Mouse (Mus musculus) left cerebral cortex, adult 8-10 months (tissue): ENCODE results near the gene Mob3b. TPM values are rescaled to one million over a fixed set of nuclear protein-coding genes. Genes with fewer than 3 reads are reported as not detected.

ENCODE experiments used
- DNase-seq, 2 experiments: peaks; one replicate each; pipeline ENCODE4 v3.0.0; 2022; ENCODE audit warnings: low spot score in 2 of 2
- total RNA-seq, 4 experiments: library from RNA; stranded (reverse); gene quantifications; 2 replicates each; pipeline ENCODE4 v1.2.4; 2022

The Mob3b gene
- total RNA-seq: 1 to 10 TPM; 6.3 to 8.9 (median 7.7) TPM

- DNase-seq: peak; percentile 59 to 72
These were observed at the start of gene Mob3b for GRCm38 (mm10) chr4:35156751-35157611. Mob3b (minus strand) TSS chr4:35157484.

DNA sequence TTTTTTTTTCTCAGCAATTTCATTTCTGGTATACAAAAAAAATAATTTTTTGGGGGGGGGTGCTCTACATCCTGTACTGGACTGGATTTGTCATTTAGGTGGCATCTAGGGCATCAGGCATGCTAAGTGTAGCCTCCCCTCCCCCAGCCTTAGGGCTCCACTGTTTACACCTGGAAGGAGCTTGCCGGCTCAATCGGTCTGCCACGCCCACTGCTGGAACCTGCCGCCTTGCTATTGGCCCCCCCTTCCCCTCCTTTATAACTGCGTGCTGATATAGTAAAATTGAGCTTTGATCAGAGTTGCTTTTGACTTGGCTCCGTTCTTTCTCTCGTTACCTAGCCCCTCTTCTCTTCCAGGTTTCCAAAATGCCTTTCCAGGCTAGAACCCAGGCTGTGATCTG, 47.4 kb upstream of the Mob3b start:
- DNase-seq: no peak

DNA sequence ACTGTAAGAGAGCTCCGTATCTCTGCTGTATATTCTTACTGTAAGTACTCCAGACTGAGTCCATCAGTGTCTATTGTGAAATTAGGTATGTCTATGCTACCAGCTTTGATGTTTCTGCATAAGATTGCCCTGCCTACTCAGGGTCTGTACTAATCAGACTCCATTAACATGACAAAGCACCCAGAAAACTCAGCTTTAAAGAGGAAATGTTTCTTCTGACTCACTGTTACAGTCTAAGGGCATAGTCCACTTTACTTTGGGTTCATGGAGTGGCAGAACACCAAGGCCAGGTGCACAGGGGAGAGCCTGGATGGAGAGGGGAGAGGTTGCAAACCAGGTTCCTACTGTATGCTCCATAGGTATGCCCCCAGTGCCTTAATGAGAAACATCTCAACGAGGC, 46.4 kb upstream of the Mob3b start:
- no peak for DNase-seq

GRCm38 (mm10) chr4:35201700-35202099, 44.4 kb upstream of the Mob3b start:
- no peak for DNase-seq

DNA sequence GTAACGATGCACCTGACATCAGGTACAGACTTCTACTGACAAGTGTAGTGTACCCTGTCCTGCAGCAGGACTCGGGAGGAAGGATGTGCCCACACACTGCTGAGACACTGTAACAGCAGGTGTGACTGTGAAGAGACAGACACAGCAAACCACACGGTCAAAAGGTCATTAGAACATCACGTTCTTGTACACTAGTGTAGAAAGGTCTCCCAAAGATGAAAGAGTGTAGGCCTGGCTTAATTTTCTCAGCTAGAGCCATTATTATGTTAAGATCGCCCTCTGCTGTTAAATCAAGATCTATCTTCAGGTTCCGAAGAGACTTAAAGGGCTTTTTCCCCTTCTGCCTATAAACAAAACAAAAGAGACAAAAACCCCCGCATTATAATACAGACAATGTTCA, 35.4 kb upstream of the Mob3b start:
- no peak for DNase-seq

DNA sequence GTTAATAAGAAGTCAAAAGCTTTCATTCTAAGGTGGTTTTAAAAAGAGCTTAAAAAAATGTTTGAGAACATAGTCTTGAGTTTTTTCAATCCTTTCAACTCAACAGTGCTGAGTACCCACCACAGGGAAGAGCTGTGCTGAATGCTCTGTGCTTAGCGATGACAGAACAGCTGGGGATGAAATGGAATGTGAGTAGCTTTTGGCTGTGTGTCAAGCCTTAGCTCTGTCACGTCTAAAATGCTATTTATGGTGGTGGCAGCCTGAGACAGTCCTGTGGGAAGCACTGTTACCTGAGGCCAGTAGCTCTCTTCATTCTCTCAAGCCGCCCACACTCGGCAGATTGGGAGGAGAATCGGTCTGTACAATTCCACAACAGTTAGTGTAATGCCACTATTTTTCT, 32.5 kb upstream of the Mob3b start:
- peak in 1 of 2 experiments; percentile 55 for DNase-seq

- DNase-seq: no peak
These were observed 30.5 kb upstream of the Mob3b start for GRCm38 (mm10) chr4:35187617-35188326.

GRCm38 (mm10) chr4:35177926-35178645, 20.8 kb upstream of the Mob3b start:
- DNase-seq: no peak

DNA sequence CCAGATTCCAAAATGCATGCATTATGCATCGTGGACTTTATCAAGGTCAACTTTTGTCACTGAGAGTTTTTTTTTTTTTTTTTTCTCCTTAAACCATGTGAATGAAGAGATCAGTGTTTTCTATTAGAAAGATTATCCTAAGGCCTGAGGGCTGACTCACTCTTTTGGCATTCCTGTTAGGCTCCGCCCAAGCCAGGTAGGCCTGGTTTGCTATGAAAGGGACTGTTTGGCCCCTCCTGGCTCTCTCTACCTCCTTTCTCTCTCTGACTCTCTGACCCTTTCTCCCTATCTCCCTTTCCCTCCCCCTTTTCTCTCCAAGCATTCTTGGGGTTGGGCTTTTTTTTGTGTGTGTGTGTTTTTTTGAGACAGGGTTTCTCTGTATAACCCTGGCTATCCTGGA, 18.3 kb upstream of the Mob3b start:
- DNase-seq: no peak

GRCm38 (mm10) chr4:35173551-35173950, 16.3 kb upstream of the Mob3b start:
- no peak for DNase-seq

GRCm38 (mm10) chr4:35172471-35172870, 15.2 kb upstream of the Mob3b start:
- DNase-seq: no peak

DNA sequence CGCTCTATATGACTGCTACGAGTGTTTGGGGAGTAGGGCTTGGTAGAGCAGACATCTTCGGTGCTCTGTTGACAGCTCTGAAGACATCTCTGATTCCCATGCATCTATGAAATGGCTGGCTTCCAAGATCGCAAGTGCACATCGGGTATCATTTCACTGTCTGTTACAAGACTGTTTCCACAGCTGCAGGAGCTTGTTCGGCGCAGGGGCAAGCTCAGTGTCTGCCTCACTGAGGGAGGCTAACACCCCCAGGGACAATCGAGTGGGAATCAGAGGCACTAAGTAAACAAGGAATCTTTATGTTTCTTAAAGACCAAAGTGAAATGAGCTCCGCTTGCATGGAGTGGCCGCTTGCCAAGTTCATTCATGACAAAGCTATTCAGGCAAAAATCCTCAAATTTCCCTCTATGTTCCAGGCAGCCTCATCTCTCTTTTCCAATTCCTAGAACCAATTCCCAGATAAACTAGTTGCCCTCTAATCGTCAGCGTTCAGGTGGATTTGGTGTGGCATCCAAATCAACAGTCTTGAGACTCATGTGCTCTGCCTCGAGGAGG, 12.4 kb upstream of the Mob3b start:
- DNase-seq: no peak

GRCm38 (mm10) chr4:35167855-35168254, 10.6 kb upstream of the Mob3b start:
- peak in 1 of 2 experiments; percentile 22 for DNase-seq

DNA sequence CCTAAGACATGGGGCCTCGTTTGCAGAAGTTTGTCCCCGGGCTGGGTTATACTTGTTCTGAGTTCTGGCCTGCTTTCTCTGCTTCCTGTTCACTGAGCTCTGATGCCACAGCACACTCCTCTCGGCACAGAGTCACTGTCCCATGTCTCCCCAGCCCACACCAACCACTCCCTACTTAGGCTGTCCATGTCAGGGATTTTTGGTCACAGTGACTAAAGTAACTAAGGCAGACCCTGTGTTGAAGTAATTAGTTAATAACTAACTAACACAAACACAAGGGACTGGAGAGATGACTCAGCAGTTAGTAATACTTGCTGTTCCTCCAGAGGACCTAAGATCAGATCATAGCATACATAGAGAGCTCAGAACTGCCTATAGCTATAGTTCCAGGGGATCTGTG, 8.7 kb upstream of the Mob3b start:
- no peak for DNase-seq

GRCm38 (mm10) chr4:35165275-35165674, 8.0 kb upstream of the Mob3b start:
- no peak for DNase-seq

- DNase-seq: no peak
These were observed 531 bp upstream of the Mob3b start for GRCm38 (mm10) chr4:35157815-35158214.

DNA sequence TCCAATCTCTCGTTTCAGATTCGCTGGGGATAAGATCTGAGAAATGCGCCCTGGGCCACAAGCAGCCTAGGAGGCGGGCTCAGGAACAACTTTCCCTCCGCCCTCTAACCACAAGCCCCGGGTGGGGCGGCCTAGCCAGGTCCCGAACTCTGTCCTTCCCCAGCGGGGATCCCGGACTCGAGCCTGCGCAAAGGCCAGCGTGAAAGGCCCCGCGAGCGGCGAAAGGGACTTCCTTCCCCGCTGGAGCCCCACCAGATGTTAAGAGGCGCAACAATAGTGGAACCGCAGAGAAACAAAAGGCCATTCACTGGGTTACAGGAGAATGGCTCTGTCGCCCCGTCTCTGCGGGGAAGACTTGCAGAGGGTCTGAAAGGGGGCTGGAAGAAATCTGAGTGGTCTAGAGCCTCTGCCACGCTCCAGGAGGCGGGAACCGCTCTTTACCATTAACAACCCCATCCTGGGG, 1.1 kb downstream of the Mob3b start:
- DNase-seq: no peak

- no peak for DNase-seq
These were observed 2.0 kb downstream of the Mob3b start for GRCm38 (mm10) chr4:35155132-35155922.

- DNase-seq: no peak
These were observed 3.2 kb downstream of the Mob3b start for GRCm38 (mm10) chr4:35154051-35154450.

DNA sequence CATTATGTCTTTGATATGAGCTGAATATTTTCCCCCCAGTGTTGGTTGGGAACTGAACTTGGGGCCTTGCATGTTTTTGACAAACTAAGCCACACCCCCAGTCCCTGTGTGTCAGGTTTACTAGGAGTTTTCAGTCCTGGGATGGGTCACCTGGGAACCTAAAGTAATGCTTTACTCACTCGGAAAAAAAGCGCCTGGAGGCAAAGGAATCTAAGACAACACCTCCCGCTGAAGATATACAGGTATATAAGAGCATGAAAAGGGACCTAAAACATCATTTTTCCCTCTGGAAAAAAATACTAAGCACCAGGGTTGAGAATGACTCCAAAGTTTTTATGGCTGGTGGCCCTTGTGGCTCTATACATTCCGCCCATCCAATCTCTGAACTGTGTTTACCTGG, 5.5 kb downstream of the Mob3b start, which contains the start of gene Ifnk:
Gene Ifnk, plus strand, starts transcription at position 301 of the 400 bp plus-strand sequence.
- DNase-seq: no peak

DNA sequence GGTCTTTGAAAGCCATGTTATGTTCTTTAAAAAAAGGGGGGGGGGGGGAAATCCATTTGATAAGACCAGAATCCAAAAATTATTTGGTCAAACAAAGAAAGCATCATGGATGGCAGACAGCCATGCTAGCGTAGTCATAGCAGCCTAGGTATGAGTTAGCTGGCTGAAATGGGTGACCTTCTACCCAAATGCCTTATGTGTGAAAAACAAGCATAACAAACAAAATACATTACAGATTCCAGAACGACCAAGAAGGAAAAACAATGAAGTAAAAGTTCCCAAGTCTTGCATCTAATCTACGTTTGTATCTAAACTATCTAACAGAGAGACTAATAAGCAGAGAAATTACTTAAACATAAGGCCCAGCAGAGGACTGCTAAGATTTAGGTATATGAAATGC, 6.6 kb downstream of the Mob3b start:
- no peak for DNase-seq
